Mouse (Mus musculus) ES-E14 (cell line): Measurements from ENCODE around the gene H2-Aa.

ENCODE experiments used
- CHD2 ChIP-seq: IDR thresholded peaks from 2 replicates; pipeline ENCODE4 v1.6.1; 2014; ENCODE audit warnings: mild to moderate bottlenecking, low read depth, low read length, inconsistent platforms
- HCFC1 ChIP-seq: IDR thresholded peaks from 2 replicates; pipeline ENCODE4 v1.6.1; 2012; ENCODE audit warnings: low read length, inconsistent platforms, borderline replicate concordance; ENCODE audit not compliant: insufficient read depth
- MAFK ChIP-seq: IDR thresholded peaks from 2 replicates; pipeline ENCODE4 v1.6.1; 2014; ENCODE audit warnings: mild to moderate bottlenecking, low read depth, low read length, inconsistent platforms; ENCODE audit not compliant: insufficient read depth
- ZC3H11A ChIP-seq: IDR thresholded peaks from 2 replicates; pipeline ENCODE4 v1.6.1; 2012; ENCODE audit warnings: low read depth, mild to moderate bottlenecking, inconsistent platforms, low read length, borderline replicate concordance
- ZNF384 ChIP-seq: IDR thresholded peaks from 2 replicates; pipeline ENCODE4 v1.6.1; 2012; ENCODE audit warnings: low read depth, low read length, inconsistent platforms

DNA sequence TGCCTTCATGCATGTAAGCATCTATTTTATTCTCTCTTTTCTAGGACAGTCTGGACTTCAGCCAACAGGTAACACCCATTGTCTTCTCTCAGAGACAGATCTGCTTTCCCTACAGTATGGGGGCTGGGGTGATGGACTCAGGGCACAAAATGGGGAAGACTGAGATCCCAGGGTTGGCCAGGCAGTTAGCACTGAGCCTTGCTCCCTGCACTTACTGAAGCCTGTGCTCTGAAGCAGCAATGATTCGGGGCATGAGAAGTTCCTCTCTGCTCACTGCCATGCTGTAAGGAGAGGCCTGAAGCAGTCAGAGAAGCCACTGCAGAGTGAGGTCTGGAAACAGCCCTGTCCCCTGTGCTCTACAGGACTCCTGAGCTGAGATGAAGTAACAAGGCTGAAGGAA, 27.9 kb upstream of the H2-Aa start:
- TF ChIP-seq HCFC1, result no peak
- no peak for TF ChIP-seq ZC3H11A
- TF ChIP-seq CHD2, result no peak
- no peak for TF ChIP-seq MAFK
- TF ChIP-seq ZNF384, result no peak
